Mouse (Mus musculus): Measurements from ENCODE around the gene Mxi1.
A peak's percentile ranks its signal among the peaks of the same experiment; 100 is the strongest.

The Mxi1 gene

DNA sequence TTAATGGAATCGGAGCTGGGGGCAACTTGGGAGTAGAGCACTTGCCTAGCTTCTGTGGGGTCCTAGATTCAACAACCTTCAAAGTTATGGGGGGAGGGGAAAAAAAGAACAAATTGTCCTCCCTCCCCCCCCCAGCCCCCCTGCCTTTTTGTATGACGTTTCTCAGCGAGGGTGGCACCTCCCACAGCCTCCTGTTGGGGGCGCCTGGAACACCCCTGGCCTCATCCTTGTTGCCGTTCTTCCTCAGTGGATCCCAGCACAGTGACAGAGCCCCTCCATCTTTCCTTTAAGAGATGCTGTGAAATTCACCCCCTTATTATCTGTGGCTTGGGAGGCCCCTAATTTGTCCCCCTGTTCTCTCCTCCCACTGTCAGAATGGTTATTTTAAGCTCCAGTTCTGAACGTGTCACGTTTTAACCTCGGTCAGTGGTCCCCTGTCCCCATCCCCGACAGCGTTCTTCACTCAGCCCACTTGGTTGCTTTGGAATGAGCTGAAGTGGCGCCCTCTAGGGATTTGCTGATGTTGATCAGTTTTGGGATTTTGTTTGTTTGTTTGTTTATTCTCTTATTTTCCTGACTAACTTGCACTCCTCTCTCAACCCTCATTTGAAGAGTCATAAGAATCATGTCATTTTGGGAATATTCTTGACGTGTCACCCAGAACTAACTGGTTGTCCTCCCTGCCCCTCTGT is 92.6 kb downstream of the Mxi1 start:
- DNase-seq: no peak

- no peak for DNase-seq
Measured at GRCm38 (mm10) chr19:53404219-53404836, 94.0 kb downstream of the Mxi1 start.

DNA sequence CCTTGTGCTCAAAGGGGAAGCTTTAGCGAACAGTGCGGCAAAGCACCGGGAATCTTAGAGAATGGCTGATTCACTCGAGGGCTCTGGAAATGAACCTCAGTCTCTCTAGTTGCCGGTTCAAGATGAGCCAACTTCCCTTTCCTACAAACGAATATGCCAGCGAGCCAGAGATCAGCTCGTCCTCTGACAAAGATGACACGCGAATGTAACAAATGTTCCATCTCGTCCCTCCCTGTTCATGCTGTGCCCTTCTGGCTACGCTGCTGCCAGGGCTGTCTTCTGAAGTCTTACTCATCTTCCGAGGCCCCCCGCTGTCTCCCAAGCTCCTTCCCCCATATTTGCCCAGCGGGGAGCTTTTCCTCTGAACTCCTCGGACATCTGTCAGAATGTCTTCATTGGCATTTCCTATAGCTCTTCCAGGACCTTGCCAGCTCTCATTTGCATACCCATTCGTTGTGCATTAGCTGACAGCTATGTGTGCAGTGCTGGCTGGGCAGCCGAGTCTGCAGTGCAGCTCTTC is 94.6 kb downstream of the Mxi1 start:
- DNase-seq: no peak

- DNase-seq: no peak
Measured at GRCm38 (mm10) chr19:53405810-53406209, 95.5 kb downstream of the Mxi1 start.

- no peak for DNase-seq
Measured at GRCm38 (mm10) chr19:53407350-53407749, 97.0 kb downstream of the Mxi1 start.

- no peak for DNase-seq
Measured at GRCm38 (mm10) chr19:53408398-53408797, 98.1 kb downstream of the Mxi1 start.

DNA sequence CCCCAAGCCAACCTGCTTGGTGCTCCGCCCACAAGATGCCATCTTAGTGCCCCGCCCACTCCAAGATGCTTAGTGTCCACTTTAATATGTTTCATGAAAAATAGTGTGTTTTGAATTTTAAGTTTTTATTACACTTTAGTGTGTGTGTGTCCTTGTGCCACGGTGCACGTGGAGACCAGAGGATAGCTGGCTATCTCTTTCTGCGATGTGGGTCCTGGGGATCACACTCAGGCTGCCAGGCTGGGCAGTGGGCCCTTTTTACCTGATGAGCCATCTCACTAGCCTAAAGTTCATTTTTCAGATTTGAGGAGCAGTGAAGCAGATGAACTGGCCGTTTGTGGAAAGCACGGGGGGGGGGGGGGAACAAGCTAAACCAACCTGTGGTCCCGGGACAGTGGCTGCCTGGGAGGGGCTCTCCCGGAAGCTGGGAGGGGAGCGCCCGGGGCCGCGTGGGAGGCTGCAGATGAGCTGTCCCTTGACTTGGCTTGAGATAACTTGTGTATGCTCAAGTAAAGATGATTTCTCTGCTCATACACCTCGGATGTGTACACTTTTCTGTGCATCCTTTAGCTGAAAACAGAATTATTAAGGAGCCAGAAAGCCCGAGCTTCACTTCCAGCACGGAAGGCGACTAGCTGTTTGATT is 99.5 kb downstream of the Mxi1 start:
- DNase-seq: no peak

- no peak for DNase-seq
Measured at GRCm38 (mm10) chr19:53412149-53412848, 102.0 kb downstream of the Mxi1 start.

DNA sequence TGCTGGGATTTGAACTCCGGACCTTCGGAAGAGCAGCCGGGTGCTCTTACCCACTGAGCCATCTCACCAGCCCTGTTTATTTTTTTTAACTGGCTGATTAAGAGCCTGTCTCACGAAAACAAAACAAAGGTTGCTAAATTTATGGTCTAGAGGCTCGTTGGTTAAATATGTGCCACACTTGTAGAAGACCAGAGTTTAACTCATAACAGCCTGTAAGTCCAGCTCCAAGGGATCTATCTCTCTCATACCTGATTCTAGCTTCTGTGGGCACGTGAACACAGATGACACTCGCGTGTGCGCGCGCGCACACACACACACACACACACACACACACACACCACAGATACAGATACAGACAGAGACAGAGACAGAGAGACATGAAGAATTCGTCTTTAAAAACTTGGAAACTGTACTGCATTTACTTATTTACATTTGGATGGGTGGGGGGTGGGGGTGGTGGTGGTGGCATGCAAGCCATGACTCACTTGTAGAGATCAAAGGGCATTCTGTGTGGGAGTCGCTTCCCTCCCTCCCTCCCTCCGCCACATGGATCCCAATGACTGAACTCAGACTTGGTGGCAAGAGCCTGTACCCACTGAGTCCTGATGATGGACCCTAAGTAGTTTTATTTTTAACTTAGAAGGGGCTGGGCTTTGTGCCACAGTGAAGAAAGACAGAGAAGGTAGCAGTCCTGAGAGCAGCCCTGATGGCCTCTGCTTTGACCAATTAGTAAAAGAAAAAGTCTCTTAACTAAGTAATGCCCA is 103.5 kb downstream of the Mxi1 start:
- no peak for DNase-seq

DNA sequence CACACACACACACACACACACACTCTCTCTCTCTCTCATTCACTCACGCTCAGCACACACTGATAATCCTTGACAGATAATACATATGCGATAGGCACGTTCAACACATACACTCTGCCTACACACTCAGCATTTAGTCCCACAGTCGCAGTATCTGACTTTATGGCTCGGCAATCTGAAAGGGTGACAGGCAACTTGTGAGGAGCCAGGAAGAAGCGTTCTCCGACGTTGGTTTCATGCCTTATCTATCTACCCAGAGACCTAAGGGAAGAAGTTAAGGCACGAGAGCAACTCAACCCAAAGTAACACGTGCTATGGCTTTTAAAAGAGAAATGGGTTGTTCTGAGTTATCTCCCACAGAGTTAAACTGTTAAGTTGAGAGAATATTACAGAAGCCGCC is 104.3 kb downstream of the Mxi1 start:
- no peak for DNase-seq

DNA sequence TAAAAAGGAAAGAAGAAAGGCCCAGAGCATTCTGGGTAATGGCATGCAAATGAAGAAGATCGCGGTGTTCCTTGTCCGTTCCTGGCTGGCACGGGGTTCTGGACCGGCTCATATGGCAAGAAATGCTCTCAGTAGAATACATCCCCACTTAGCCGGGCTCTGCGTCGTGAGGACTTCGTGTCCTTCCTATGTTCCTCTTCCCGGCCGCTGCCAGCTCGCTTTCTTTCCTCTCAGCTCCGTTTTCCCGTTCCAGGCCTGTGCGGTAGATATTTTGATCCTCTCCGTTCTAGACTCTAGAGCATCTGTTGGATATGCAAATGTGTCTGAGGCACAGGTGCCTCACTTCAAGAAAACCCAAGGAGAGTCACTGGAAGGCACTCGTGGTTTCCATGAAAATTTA is 104.9 kb downstream of the Mxi1 start:
- no peak for DNase-seq

DNA sequence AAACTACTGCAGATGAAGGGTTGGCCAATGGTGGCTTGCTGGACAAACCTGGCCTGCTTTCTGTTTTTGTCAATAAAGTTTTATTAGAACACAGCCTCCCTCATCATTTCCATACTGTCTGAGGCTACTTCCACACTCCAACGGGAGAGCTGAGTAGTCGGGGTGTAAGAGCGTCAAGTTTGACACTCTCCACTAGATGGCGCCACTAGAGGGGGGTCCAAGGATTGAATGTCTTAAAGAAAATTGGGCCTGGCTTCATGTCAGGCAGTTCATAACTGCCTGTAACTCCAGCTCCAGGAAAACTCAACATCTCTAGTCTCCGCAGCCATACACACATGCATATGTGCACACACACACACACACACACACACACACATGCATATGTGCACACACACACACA is 109.5 kb downstream of the Mxi1 start:
- peak; percentile 59 to 73 for DNase-seq

DNA sequence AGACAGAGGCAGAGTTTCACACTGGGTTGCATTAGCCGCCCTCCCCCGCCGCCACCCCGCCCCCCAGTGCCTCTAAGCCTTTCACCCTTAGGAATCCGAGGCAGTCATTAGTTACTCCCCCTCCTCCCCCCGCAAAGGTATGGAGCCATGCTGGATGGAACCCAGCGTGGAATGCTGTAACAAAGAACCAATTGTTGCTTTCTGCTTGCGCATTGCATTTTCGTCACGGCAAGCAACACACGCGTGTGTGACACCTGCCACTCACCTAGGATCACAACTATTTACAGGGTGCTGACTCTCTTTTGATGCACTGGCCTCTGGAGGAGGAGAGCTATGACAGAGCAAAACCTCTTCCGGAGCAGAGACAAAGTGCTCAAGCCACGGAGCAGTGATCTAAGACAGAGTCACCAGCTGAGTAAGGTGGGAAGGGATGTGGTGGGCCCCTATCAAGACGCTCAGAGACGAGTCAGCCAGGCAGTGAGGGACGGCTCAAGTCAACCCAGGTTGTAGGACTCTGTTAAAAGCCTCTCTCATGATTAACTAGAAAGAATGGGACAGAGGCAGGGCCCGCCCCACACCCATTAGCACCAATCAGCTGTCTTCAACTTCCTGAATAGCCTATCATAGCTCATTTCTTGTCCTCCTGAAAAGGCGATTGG is 110.7 kb downstream of the Mxi1 start:
- DNase-seq: peak; percentile 61 to 72

- DNase-seq: no peak
Measured at GRCm38 (mm10) chr19:53421583-53422188, 111.4 kb downstream of the Mxi1 start.

GRCm38 (mm10) chr19:53422358-53423308 is 112.3 kb downstream of the Mxi1 start:
- no peak for DNase-seq

GRCm38 (mm10) chr19:53423341-53423753 is 113.0 kb downstream of the Mxi1 start:
- peak; percentile 78 to 81 for DNase-seq

DNA sequence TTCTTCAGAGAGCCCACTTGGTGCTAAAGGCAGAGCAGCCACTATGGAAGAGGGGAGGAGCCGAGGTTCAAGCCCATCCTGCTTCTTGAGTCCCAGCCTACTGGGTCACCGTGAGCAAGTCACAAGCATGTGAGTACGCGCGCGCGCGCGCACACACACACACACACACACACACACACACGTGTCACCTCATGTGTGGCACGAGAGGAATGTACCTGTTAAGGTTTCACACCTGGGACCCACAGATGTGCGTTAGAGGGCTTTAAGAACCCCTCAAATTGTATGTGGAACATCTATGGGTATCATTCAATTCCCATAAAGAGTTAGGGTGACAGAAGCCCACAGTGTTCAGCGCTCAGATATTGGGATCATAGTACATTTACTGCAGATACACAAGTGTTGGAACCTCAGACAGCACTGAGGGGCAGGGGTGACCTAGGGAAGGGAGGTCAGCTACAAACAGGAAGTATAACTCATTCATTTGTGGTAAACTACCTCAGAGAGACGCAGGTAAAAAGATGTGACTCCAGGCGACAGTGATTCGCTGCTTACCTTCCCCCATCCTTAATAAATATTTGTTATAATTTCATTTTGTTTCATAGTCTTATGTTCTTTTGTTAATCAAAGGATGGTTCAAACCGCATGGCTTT is 113.6 kb downstream of the Mxi1 start:
- DNase-seq: peak; percentile 40 to 46

GRCm38 (mm10) chr19:53424629-53425028 is 114.3 kb downstream of the Mxi1 start:
- peak; percentile 77 to 87 for DNase-seq

All from spleen, adult 18-20 months (tissue).